Comparison of ENCODE assay signal across 8 mouse cellular contexts in genomic region chr2:119758844-119759835, GRCm38 (mm10). TPM values are rescaled to one million over a fixed set of nuclear protein-coding genes. Genes with fewer than 3 reads are reported as not detected.
A peak's percentile ranks its signal among the peaks of the same experiment; 100 is the strongest.
DNase-seq lines count a peak whose midpoint lies in the region; ATAC-seq lines count a peak whose summit lies in the region.

No protein-coding gene starts in this region.

- intact Hi-C loops in heart, postnatal 25 days (cut with DNase I): no loop called here

- H3K9ac ChIP-seq in heart, embryonic 15.5 days: peak overlapping the region; percentile 60; the same call in 1 of the 2 replicates
- H3K9ac ChIP-seq in hindbrain, embryonic 15.5 days: peak overlapping the region; percentile 50; the same call in 1 of the 2 replicates
- peak overlapping the region; percentile 73 for H3K9ac ChIP-seq in midbrain, embryonic 13.5 days (replicated peaks)

- H3K9me3 ChIP-seq in heart, embryonic 15.5 days (replicated peaks): no peaks in the 10 kb centered on the region
- H3K9me3 ChIP-seq in hindbrain, embryonic 15.5 days: no peaks in the 10 kb centered on the region
- H3K9me3 ChIP-seq in midbrain, embryonic 13.5 days: no peaks in the 10 kb centered on the region

- peaks cover 17% of the 10 kb centered on the region for H3K4me1 ChIP-seq in heart, embryonic 15.5 days (replicated peaks)
- H3K4me1 ChIP-seq in hindbrain, embryonic 15.5 days (replicated peaks): peaks cover 14% of the 10 kb centered on the region
- H3K4me1 ChIP-seq in midbrain, embryonic 13.5 days (replicated peaks): peaks cover 16% of the 10 kb centered on the region

- H3K4me3 ChIP-seq in heart, embryonic 15.5 days: peak overlapping the region; percentile 74
- H3K4me3 ChIP-seq in hindbrain, embryonic 15.5 days: peak overlapping the region; percentile 56
- peak overlapping the region; percentile 68 for H3K4me3 ChIP-seq in midbrain, embryonic 13.5 days (replicated peaks)

- H3K27ac ChIP-seq in heart, embryonic 15.5 days: no peak overlapping the region
- H3K27ac ChIP-seq in hindbrain, embryonic 15.5 days (replicated peaks): no peak overlapping the region
- H3K27ac ChIP-seq in midbrain, embryonic 13.5 days: no peak overlapping the region

- 5% methylated on average over 44 of the region's 44 CpGs for WGBS in heart, embryonic 15.5 days
- 5% methylated on average over 44 of the region's 44 CpGs for WGBS in hindbrain, embryonic 15.5 days
- WGBS in midbrain, embryonic 13.5 days: 8% methylated on average over 44 of the region's 44 CpGs

- H3K4me2 ChIP-seq in heart, embryonic 15.5 days: peak overlapping the region; percentile 100
- H3K4me2 ChIP-seq in hindbrain, embryonic 15.5 days: peak overlapping the region; percentile 98
- peak overlapping the region; percentile 98 for H3K4me2 ChIP-seq in midbrain, embryonic 13.5 days (replicated peaks)

- DNase-seq in heart, postnatal 25 days (ENCODE audit: low spot score): no peak
- peak; percentile 67 for DNase-seq in thymus, postnatal 25 days
- DNase-seq in cerebellum, postnatal 36 days: no peak
- DNase-seq in left cerebral cortex, adult 9 months (ENCODE audit: low spot score in 2 of 2): no peak

- ATAC-seq in heart, embryonic 15.5 days (replicated peaks; ENCODE audit: insufficient number of reproducible peaks, insufficient read depth, low FRiP score, low read depth): no peak
- peak; percentile 62 for ATAC-seq in common myeloid progenitor, adult 5-6 weeks (replicated peaks; ENCODE audit: low read depth, poor library complexity, severe bottlenecking)
- ATAC-seq in hindbrain, embryonic 15.5 days (ENCODE audit: low FRiP score, low read depth): 0 out of 2 replicates have a peak, but pooled peaks have one; percentile 14
- ATAC-seq in midbrain, embryonic 13.5 days: peak; percentile 48

- H3K36me3 ChIP-seq in heart, embryonic 15.5 days: peaks cover 9% of the 10 kb centered on the region
- peaks cover 5% of the 10 kb centered on the region for H3K36me3 ChIP-seq in hindbrain, embryonic 15.5 days
- H3K36me3 ChIP-seq in midbrain, embryonic 13.5 days: peaks cover 10% of the 10 kb centered on the region

- H3K27me3 ChIP-seq in heart, embryonic 15.5 days: peaks cover 65% of the 10 kb centered on the region
- H3K27me3 ChIP-seq in hindbrain, embryonic 15.5 days: peaks cover 52% of the 10 kb centered on the region
- peaks cover 67% of the 10 kb centered on the region for H3K27me3 ChIP-seq in midbrain, embryonic 13.5 days

RNA-seq across cellular contexts. Expression of gene Ltk, which starts 1.1 kb away (rescaled TPM):
- 0.10 and 0.22 TPM in 2 replicates for polyA plus RNA-seq in heart, embryonic 15.5 days (2015; fragmentation: Nextera tagmentation; extraction: Ambion mirVana)
- not detected for total RNA-seq in heart, postnatal 25 days (2021)
- total RNA-seq in common myeloid progenitor, adult 5-6 weeks (2017): not detected in 2 replicates
- polyA plus RNA-seq in hindbrain, embryonic 15.5 days (2015; fragmentation: Nextera tagmentation; extraction: Ambion mirVana): 2.1 and 2.2 TPM in 2 replicates
- polyA plus RNA-seq in midbrain, embryonic 13.5 days (2015; fragmentation: Nextera tagmentation; extraction: Ambion mirVana): 0.55 and 0.65 TPM in 2 replicates

RNA-seq across cellular contexts. Expression of gene Itpka, which starts 17.0 kb away (rescaled TPM):
- 2.0 and 2.4 TPM in 2 replicates for polyA plus RNA-seq in heart, embryonic 15.5 days (2015; fragmentation: Nextera tagmentation; extraction: Ambion mirVana)
- total RNA-seq in heart, postnatal 25 days (2021): under 1 TPM; 0.57 to 0.78 TPM
- 0.18 TPM in 1 of 2 replicates, not detected in the other for total RNA-seq in common myeloid progenitor, adult 5-6 weeks (2017)
- polyA plus RNA-seq in hindbrain, embryonic 15.5 days (2015; fragmentation: Nextera tagmentation; extraction: Ambion mirVana): 0.37 and 0.56 TPM in 2 replicates
- 0.52 TPM in 1 of 2 replicates, not detected in the other for polyA plus RNA-seq in midbrain, embryonic 13.5 days (2015; fragmentation: Nextera tagmentation; extraction: Ambion mirVana)

RNA-seq across cellular contexts. Expression of gene Rpap1, which starts 28.2 kb away (rescaled TPM):
- polyA plus RNA-seq in heart, embryonic 15.5 days (2015; fragmentation: Nextera tagmentation; extraction: Ambion mirVana): 15.4 and 20.6 TPM in 2 replicates
- 10 to 100 TPM; 13.7 to 14.2 TPM for total RNA-seq in heart, postnatal 25 days (2021)
- 9.1 and 11.2 TPM in 2 replicates for total RNA-seq in common myeloid progenitor, adult 5-6 weeks (2017)
- polyA plus RNA-seq in hindbrain, embryonic 15.5 days (2015; fragmentation: Nextera tagmentation; extraction: Ambion mirVana): 18.6 and 19.6 TPM in 2 replicates
- polyA plus RNA-seq in midbrain, embryonic 13.5 days (2015; fragmentation: Nextera tagmentation; extraction: Ambion mirVana): 25.1 and 26.8 TPM in 2 replicates

RNA-seq across cellular contexts. Expression of gene Tyro3, which starts 38.4 kb away (rescaled TPM):
- polyA plus RNA-seq in heart, embryonic 15.5 days (2015; fragmentation: Nextera tagmentation; extraction: Ambion mirVana): 6.2 and 8.5 TPM in 2 replicates
- total RNA-seq in heart, postnatal 25 days (2021): 1 to 10 TPM; 1.2 to 1.3 TPM
- 1.1 TPM in 1 of 2 replicates, not detected in the other for total RNA-seq in common myeloid progenitor, adult 5-6 weeks (2017)
- polyA plus RNA-seq in hindbrain, embryonic 15.5 days (2015; fragmentation: Nextera tagmentation; extraction: Ambion mirVana): 27.1 and 27.7 TPM in 2 replicates
- 15.7 and 16.1 TPM in 2 replicates for polyA plus RNA-seq in midbrain, embryonic 13.5 days (2015; fragmentation: Nextera tagmentation; extraction: Ambion mirVana)
